Mouse (Mus musculus): ENCODE results near the gene Arpp19. TPM values are rescaled to one million over a fixed set of nuclear protein-coding genes. Genes with fewer than 3 reads are reported as not detected.

Gene Arpp19
- polyA plus RNA-seq, 1 experiment = not detected

DNA sequence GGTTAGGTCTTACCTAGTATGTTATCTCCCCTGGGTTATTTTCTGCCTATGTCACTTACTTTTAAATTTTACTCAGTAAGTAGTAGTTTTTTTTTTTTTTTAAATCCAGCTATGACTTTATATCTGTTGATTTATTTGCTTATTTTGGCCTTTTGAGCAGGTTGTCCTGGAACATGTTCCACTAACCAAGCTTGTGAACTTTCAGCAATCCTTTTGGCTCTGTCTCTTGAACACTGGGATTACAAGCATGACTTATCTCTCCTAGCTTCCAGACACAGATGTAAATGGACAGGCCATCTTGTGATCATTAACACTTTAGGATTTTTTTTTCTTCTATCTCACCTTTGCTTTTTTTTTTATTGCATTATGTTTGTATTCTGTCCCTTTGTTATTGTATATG lies 9.7 kb downstream of the Arpp19 start:
- Histone ChIP-seq H3K4me3 (ENCODE audit: insufficient read depth, low read depth, low read length) (no peak overlapping the region), H3K4me1 (ENCODE audit: control insufficient read depth, insufficient read depth, low read length) (no peaks in the 10 kb centered on the region), H3K27ac (ENCODE audit: insufficient read depth, low read depth, low read length) (no peak overlapping the region)
- no peak for TF ChIP-seq CTCF (IDR thresholded peaks at IDR 0.05; ENCODE audit: insufficient read depth, low read depth, low read length)

DNA sequence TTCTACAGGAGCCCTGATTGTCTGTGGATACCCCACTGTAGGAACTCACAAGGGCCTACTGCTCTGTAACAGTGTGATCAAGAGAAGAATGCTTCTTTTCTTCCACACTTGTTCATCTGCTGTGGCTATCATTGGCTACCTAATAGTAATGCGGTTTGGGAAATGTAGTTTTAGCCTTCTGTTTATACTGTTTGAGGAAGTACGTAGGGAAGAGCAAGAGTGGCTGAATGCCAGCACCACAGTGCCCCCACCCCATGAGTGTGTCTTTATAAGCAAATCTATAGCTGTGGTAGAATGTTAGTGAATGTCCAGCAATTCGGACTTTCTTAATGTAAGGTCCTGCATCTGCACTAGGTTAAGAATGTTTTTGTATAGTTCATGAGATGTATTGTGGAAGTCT lies 11.7 kb downstream of the Arpp19 start:
- H3K4me1 ChIP-seq (ENCODE audit: control insufficient read depth, insufficient read depth, low read length) = no peaks in the 10 kb centered on the region
- 59% methylated on average over 3 of the region's 3 CpGs for WGBS
- no peak for TF ChIP-seq POLR2A (IDR thresholded peaks at IDR 0.05; ENCODE audit: insufficient read depth, low read depth, low read length)
- no peak for TF ChIP-seq CTCF (IDR thresholded peaks at IDR 0.05; ENCODE audit: insufficient read depth, low read depth, low read length)
- no peak overlapping the region for H3K4me3 ChIP-seq (ENCODE audit: insufficient read depth, low read depth, low read length)
- no peak overlapping the region for H3K27ac ChIP-seq (ENCODE audit: insufficient read depth, low read depth, low read length)

DNA sequence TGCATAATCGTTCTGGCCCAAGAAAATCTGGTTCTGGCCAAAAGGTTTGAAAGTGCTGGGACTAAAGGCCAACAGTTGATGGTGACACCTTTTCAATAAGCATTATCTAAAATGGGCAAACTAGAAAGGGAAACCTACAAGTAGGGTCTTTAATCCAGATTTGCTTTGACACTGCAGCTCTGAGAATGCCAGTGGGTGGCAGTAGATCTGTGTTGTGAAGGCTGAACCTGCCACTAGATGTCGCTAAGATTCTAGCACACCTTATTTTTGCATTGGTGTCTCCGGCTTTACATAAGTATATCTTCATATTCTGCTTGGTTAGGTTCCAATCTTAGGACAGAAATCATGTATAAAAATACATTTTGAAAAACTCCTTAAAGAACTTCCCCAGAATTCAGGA lies 12.6 kb downstream of the Arpp19 start:
- Histone ChIP-seq H3K4me3 (ENCODE audit: insufficient read depth, low read depth, low read length) (no peak overlapping the region), H3K27ac (ENCODE audit: insufficient read depth, low read depth, low read length) (no peak overlapping the region), H3K4me1 (ENCODE audit: control insufficient read depth, insufficient read depth, low read length) (no peaks in the 10 kb centered on the region)
- WGBS = 22% methylated on average over 3 of the region's 3 CpGs
- TF ChIP-seq CTCF (IDR thresholded peaks at IDR 0.05; ENCODE audit: insufficient read depth, low read depth, low read length) (no peak), POLR2A (IDR thresholded peaks at IDR 0.05; ENCODE audit: insufficient read depth, low read depth, low read length) (no peak)

DNA sequence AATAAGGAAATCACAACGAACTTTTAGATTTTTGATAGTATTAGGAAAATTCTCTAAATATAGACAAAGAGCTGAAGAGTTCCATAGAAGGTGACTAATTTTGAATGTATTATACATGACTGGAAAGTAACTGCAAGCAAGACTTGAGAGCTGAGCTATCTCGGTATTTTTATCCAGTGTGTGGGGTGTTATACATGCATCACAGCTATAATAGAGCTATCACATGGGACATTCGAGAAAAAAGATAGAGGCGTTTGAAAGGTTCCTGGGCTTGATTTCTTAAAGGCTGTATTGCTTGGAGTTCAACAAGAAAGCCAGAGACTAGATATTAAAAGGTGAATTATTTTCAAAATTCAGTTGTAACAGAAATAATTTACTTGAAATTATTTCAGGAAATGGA lies 14.4 kb downstream of the Arpp19 start:
- no peak for TF ChIP-seq POLR2A (IDR thresholded peaks at IDR 0.05; ENCODE audit: insufficient read depth, low read depth, low read length)
- no peak for TF ChIP-seq CTCF (IDR thresholded peaks at IDR 0.05; ENCODE audit: insufficient read depth, low read depth, low read length)
- no peak overlapping the region for H3K27ac ChIP-seq (ENCODE audit: insufficient read depth, low read depth, low read length)
- no peaks in the 10 kb centered on the region for H3K4me1 ChIP-seq (ENCODE audit: control insufficient read depth, insufficient read depth, low read length)
- 49% methylated on average over 4 of the region's 4 CpGs for WGBS
- H3K4me3 ChIP-seq (ENCODE audit: insufficient read depth, low read depth, low read length) = no peak overlapping the region

DNA sequence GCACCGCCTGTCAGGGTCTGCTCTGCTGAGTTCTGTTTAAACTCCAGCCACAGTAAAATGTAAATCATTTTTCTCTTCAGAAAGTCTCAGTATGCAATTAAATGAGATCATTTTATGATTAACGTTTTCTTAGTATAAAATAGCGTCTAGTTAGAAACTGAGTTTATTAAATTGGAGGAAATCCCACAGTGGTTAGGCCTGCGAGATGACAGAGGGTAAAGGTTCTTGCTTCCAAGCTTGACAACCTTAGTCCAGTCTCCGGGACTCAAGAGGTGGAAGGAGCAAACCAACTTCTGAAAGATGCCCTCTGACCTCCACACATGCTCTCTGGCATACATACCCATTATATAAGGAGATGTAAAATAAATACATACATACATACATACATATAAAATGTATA lies 17.6 kb downstream of the Arpp19 start:
- Histone ChIP-seq H3K4me3 (ENCODE audit: insufficient read depth, low read depth, low read length) (no peak overlapping the region), H3K27ac (ENCODE audit: insufficient read depth, low read depth, low read length) (no peak overlapping the region), H3K4me1 (ENCODE audit: control insufficient read depth, insufficient read depth, low read length) (no peaks in the 10 kb centered on the region)
- no peak for TF ChIP-seq CTCF (IDR thresholded peaks at IDR 0.05; ENCODE audit: insufficient read depth, low read depth, low read length)
- no peak for TF ChIP-seq POLR2A (IDR thresholded peaks at IDR 0.05; ENCODE audit: insufficient read depth, low read depth, low read length)
- WGBS = 93% methylated on average over 5 of the region's 5 CpGs

DNA sequence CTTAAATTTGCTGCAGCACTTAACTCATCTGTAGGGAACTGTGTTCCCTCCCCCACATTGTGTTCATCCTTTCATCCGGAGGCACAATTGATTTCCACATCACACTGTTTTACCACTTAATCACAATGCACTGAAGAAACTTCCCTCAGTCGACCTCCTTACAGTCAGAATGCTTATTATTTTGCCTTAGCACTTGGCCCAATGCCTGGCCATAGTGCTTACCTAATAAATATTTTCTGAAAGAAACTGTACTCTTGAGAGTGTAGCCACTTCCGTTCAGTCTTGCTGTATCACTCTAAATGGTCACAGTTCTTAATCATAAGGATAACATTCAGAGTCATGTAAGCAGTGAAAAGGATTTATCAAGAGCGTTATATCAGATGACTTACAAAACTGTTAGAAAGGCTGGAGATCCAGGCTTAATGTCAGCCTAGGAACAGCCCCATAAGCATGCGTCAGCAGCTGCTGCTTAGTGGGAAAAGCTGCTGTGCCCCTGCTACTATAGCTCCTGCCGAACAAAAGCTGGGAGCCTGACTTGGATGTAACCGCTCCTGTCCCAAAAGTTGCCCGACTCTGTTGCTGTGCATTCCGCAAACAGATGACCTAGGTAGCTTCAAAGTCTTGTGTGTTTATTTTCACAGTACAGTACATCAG lies 27.4 kb downstream of the Arpp19 start:
- 28% methylated on average over 9 of the region's 9 CpGs for WGBS
- H3K4me1 ChIP-seq (ENCODE audit: control insufficient read depth, insufficient read depth, low read length) = peaks cover 2% of the 10 kb centered on the region; the same call in 1 of the 2 replicates
- no peak overlapping the region for H3K4me3 ChIP-seq (ENCODE audit: insufficient read depth, low read depth, low read length)
- no peak overlapping the region for H3K27ac ChIP-seq (ENCODE audit: insufficient read depth, low read depth, low read length)
- no peak for TF ChIP-seq CTCF (IDR thresholded peaks at IDR 0.05; ENCODE audit: insufficient read depth, low read depth, low read length)
- no peak for TF ChIP-seq POLR2A (IDR thresholded peaks at IDR 0.05; ENCODE audit: insufficient read depth, low read depth, low read length)

DNA sequence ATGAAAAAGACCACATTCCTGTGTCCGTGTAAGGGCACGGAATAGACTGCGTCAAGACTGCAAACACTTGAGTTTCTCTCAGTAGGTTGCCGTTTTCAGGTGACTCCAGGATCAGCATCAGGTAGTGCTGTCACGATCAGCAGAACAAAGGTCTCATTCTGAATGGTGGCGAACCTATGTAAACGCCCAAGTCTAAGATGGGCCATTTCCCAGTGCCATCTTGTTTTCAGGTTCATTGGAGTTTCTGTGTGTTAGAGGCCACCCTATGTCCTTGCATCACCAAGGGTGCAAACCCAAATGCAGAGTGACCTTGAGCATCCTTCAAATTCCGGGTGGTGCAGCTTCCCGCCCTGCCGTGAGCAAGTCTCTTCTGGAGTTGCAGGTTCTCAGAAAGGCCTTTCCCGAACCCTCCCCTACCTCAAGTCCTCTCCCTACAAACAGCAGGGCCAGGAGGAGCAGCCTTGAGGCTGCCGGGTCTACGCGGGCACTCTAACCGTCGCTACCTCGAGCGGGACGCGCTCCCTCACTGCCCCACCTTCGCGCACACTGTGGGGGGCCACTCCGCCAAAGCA lies 33.1 kb downstream of the Arpp19 start, which contains the start of gene Myo5a:
Gene Myo5a, plus strand, starts transcription at position 559 of the 572 bp plus-strand sequence.
- no peak for TF ChIP-seq POLR2A (IDR thresholded peaks at IDR 0.05; ENCODE audit: insufficient read depth, low read depth, low read length)
- no peak for TF ChIP-seq CTCF (IDR thresholded peaks at IDR 0.05; ENCODE audit: insufficient read depth, low read depth, low read length)
- Histone ChIP-seq H3K27ac (ENCODE audit: insufficient read depth, low read depth, low read length) (peak within 1 kb of the TSS; percentile 86), H3K4me3 (ENCODE audit: insufficient read depth, low read depth, low read length) (peak within 1 kb of the TSS; percentile 88), H3K4me1 (ENCODE audit: control insufficient read depth, insufficient read depth, low read length) (no peaks in the 10 kb centered on the region)
- WGBS = 21% methylated on average over 23 of the region's 23 CpGs

GRCm38 (mm10) chr9:75071029-75071705 lies 33.8 kb downstream of the Arpp19 start:
- H3K27ac ChIP-seq (ENCODE audit: insufficient read depth, low read depth, low read length) = peak overlapping the region; percentile 86
- H3K4me3 ChIP-seq (ENCODE audit: insufficient read depth, low read depth, low read length) = peak overlapping the region; percentile 88
- TF ChIP-seq CTCF (IDR thresholded peaks at IDR 0.05; ENCODE audit: insufficient read depth, low read depth, low read length) (no peak), POLR2A (IDR thresholded peaks at IDR 0.05; ENCODE audit: insufficient read depth, low read depth, low read length) (peak; percentile 89)
- H3K4me1 ChIP-seq (ENCODE audit: control insufficient read depth, insufficient read depth, low read length) = no peaks in the 10 kb centered on the region
- WGBS = 0% methylated on average over 85 of the region's 92 CpGs

DNA sequence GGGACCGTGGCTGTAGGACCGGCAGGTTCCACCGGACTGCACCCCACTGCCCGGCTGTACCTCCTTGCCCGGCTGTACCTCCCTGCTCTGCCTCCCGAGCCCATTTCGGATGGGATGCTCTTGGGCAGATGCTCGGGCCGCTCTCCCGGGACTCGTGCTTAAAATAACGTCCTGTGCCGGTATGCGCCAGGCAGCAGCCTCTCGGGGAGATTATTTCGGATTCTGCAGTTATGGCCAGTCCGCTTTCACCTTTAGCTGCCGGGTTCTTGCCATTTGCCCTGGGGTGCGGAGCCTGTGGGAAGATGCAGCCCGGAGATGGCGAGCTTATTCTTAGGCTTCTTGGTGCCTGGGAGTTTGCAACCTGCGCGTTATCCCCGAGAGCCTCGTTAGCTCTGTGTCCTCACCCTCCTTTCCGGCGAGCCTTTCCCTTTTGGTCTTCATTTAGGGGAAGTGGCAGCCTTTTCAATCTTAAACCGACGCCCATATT lies 34.3 kb downstream of the Arpp19 start:
- WGBS = under 1% methylated on average over 29 of the region's 29 CpGs
- TF ChIP-seq POLR2A (IDR thresholded peaks at IDR 0.05; ENCODE audit: insufficient read depth, low read depth, low read length) (no peak), CTCF (IDR thresholded peaks at IDR 0.05; ENCODE audit: insufficient read depth, low read depth, low read length) (no peak)
- H3K4me3 ChIP-seq (ENCODE audit: insufficient read depth, low read depth, low read length) = peak overlapping the region; percentile 88
- H3K27ac ChIP-seq (ENCODE audit: insufficient read depth, low read depth, low read length) = peak overlapping the region; percentile 84
- H3K4me1 ChIP-seq (ENCODE audit: control insufficient read depth, insufficient read depth, low read length) = no peaks in the 10 kb centered on the region
